Mouse (Mus musculus): Measurements from ENCODE around the gene Brd1. TPM values are rescaled to one million over a fixed set of nuclear protein-coding genes. Genes with fewer than 3 reads are reported as not detected.

The Brd1 gene
- polyA plus RNA-seq, 1 experiment from 2014 or later: 30.4 TPM

DNA sequence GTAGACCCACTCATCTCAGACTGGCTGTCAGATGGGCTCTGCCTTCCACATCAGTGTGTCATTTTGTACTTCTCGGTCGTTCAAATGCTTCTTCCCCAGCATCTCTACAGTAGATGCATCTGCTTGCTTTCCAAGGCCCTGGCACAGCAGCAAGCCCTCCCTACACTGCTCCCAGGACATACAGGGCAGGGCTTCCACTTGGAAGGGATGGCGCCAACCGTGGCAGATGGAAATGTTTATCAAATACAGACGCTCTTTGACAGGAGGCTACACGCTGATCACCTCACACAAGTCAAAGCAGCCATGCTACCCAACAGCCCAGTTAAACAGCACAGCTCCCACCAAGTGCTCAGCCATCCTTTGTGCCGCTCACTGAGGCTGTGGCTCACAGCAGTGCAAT is 9.7 kb downstream of the Brd1 start:
- H3K4me3 ChIP-seq (ENCODE audit: low read depth, low read length): no peak overlapping the region
- no peak for ATAC-seq (ENCODE audit: insufficient number of reproducible peaks, low FRiP score, low TSS enrichment, low read depth)
- no peak overlapping the region for H3K9ac ChIP-seq (ENCODE audit: low read length)
- no peak overlapping the region for H3K27ac ChIP-seq (replicated peaks; ENCODE audit: low read depth, low read length)
- DNase-seq (ENCODE audit: low spot score): no peak
- no peak overlapping the region for H3K4me2 ChIP-seq (ENCODE audit: low read depth, severe bottlenecking)
- WGBS: 82% methylated on average over 7 of the region's 7 CpGs
- no peaks in the 10 kb centered on the region for H3K27me3 ChIP-seq (ENCODE audit: control insufficient read depth, insufficient read depth, low read length)
- H3K9me3 ChIP-seq (ENCODE audit: control insufficient read depth, low read length): no peaks in the 10 kb centered on the region
- H3K36me3 ChIP-seq (ENCODE audit: control insufficient read depth, insufficient read depth, low read length): peaks cover 37% of the 10 kb centered on the region
- H3K4me1 ChIP-seq (ENCODE audit: control insufficient read depth, insufficient read depth, low read length): no peaks in the 10 kb centered on the region

DNA sequence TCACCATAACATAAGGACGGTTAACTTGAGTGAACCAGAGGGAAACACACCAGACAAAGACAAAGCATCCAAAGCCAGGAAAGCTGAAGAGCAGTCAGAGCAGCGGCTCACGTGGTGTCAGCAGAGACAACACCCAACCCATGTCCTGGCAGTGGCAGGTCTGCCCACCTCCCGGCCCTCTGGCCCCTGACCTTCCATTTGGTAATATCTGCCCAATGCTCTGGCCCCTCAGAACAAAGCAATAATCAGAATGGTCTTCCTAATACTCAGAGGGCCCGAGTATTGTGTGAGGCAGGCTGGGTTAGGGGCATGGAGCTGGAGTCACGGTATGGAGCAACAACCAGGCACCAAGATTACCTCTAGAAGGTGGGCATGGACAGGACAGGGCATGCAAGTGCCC is 10.8 kb downstream of the Brd1 start:
- H3K4me1 ChIP-seq (ENCODE audit: control insufficient read depth, insufficient read depth, low read length): no peaks in the 10 kb centered on the region
- DNase-seq (ENCODE audit: low spot score) (no peak), ATAC-seq (ENCODE audit: insufficient number of reproducible peaks, low FRiP score, low TSS enrichment, low read depth) (no peak)
- WGBS: 91% methylated on average over 6 of the region's 6 CpGs
- H3K36me3 ChIP-seq (ENCODE audit: control insufficient read depth, insufficient read depth, low read length): peaks cover 32% of the 10 kb centered on the region
- H3K4me3 ChIP-seq (ENCODE audit: low read depth, low read length): no peak overlapping the region
- H3K27me3 ChIP-seq (ENCODE audit: control insufficient read depth, insufficient read depth, low read length): no peaks in the 10 kb centered on the region
- no peak overlapping the region for H3K27ac ChIP-seq (replicated peaks; ENCODE audit: low read depth, low read length)
- H3K9ac ChIP-seq (ENCODE audit: low read length): no peak overlapping the region
- H3K4me2 ChIP-seq (ENCODE audit: low read depth, severe bottlenecking): no peak overlapping the region
- H3K9me3 ChIP-seq (ENCODE audit: control insufficient read depth, low read length): no peaks in the 10 kb centered on the region

DNA sequence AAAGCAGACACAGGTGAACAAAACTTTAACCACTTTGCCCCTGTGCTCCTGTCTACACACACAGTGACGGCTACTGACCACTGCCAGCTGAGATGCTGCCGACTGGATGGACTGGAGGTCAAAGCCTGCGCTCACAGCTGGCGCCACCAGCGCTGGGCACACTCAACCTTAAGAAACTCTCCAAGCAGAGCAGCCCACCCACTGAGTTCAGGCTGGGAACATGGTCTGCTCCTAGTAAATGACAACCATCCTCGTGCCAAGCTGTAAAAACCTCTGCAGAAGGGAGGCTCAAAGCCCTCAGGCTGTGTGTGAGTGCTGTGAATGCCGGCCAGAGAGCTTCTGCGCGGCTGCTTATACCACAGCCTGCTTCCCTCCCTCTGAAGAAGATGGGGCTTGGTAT is 16.8 kb downstream of the Brd1 start:
- DNase-seq (ENCODE audit: low spot score) (no peak), ATAC-seq (ENCODE audit: insufficient number of reproducible peaks, low FRiP score, low TSS enrichment, low read depth) (no peak)
- Histone ChIP-seq H3K9ac (ENCODE audit: low read length) (no peak overlapping the region), H3K27ac (replicated peaks; ENCODE audit: low read depth, low read length) (no peak overlapping the region), H3K4me3 (ENCODE audit: low read depth, low read length) (no peak overlapping the region), H3K9me3 (ENCODE audit: control insufficient read depth, low read length) (no peaks in the 10 kb centered on the region), H3K27me3 (ENCODE audit: control insufficient read depth, insufficient read depth, low read length) (no peaks in the 10 kb centered on the region), H3K4me1 (ENCODE audit: control insufficient read depth, insufficient read depth, low read length) (no peaks in the 10 kb centered on the region), H3K36me3 (ENCODE audit: control insufficient read depth, insufficient read depth, low read length) (peaks cover 40% of the 10 kb centered on the region), H3K4me2 (ENCODE audit: low read depth, severe bottlenecking) (no peak overlapping the region)
- WGBS: 67% methylated on average over 9 of the region's 9 CpGs

DNA sequence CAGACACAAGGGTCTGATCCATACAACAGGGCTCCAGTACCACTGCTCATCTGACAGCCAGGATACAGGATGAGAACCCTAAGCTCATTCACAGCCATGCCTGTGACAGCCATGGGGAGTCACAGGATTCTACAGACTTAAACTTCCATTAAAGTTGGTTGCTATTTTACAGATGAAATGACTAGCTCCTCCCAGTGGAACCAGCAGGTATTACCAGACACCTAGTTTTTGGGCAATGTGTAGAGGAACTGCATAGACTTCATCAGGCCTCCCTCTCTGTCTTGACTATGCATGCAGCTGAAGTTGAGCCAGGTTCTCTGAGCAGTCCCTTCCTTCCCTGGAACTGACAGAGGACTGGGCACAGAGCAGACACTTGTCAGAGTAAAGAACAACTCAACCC is 17.7 kb downstream of the Brd1 start:
- ATAC-seq (ENCODE audit: insufficient number of reproducible peaks, low FRiP score, low TSS enrichment, low read depth): no peak
- Histone ChIP-seq H3K36me3 (ENCODE audit: control insufficient read depth, insufficient read depth, low read length) (peaks cover 48% of the 10 kb centered on the region), H3K27ac (replicated peaks; ENCODE audit: low read depth, low read length) (no peak overlapping the region), H3K27me3 (ENCODE audit: control insufficient read depth, insufficient read depth, low read length) (no peaks in the 10 kb centered on the region), H3K4me1 (ENCODE audit: control insufficient read depth, insufficient read depth, low read length) (no peaks in the 10 kb centered on the region), H3K4me3 (ENCODE audit: low read depth, low read length) (no peak overlapping the region), H3K4me2 (ENCODE audit: low read depth, severe bottlenecking) (no peak overlapping the region), H3K9ac (ENCODE audit: low read length) (no peak overlapping the region), H3K9me3 (ENCODE audit: control insufficient read depth, low read length) (no peaks in the 10 kb centered on the region)
- peak; percentile 41 for DNase-seq (ENCODE audit: low spot score)

DNA sequence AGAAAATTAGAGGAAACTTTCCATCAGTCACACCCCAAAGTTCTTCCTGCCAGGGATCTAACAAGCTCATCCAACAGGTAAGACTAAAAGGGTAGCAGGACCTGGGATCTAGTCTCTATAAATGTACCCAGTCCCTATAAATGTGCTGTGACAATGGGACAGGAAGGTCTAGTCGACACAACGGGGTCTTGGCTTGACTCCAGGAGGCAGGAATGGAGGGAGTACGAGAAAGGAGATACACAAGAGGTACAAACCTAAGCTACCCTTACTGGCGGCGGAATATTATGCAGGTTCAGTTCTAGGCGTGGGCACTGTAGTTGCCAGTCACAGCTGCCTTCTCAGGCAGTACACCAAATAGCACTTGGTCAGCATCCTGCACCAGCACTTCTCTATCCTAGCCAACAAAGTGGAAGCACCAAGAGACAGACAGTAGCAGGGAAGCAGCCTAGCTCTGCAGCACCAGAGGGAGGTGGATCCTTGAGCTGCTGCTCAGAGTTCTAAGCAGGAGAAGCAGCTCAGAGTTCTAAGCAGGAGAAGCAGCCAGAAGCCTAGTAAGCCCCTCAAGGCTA is 19.9 kb downstream of the Brd1 start:
- H3K4me1 ChIP-seq (ENCODE audit: control insufficient read depth, insufficient read depth, low read length): no peaks in the 10 kb centered on the region
- H3K9me3 ChIP-seq (ENCODE audit: control insufficient read depth, low read length): no peaks in the 10 kb centered on the region
- no peak overlapping the region for H3K9ac ChIP-seq (ENCODE audit: low read length)
- no peak for DNase-seq (ENCODE audit: low spot score)
- no peak for ATAC-seq (ENCODE audit: insufficient number of reproducible peaks, low FRiP score, low TSS enrichment, low read depth)
- WGBS: 95% methylated on average over 6 of the region's 6 CpGs
- H3K27me3 ChIP-seq (ENCODE audit: control insufficient read depth, insufficient read depth, low read length): no peaks in the 10 kb centered on the region
- H3K4me2 ChIP-seq (ENCODE audit: low read depth, severe bottlenecking): no peak overlapping the region
- no peak overlapping the region for H3K27ac ChIP-seq (replicated peaks; ENCODE audit: low read depth, low read length)
- H3K4me3 ChIP-seq (ENCODE audit: low read depth, low read length): no peak overlapping the region
- peaks cover 57% of the 10 kb centered on the region for H3K36me3 ChIP-seq (ENCODE audit: control insufficient read depth, insufficient read depth, low read length)

DNA sequence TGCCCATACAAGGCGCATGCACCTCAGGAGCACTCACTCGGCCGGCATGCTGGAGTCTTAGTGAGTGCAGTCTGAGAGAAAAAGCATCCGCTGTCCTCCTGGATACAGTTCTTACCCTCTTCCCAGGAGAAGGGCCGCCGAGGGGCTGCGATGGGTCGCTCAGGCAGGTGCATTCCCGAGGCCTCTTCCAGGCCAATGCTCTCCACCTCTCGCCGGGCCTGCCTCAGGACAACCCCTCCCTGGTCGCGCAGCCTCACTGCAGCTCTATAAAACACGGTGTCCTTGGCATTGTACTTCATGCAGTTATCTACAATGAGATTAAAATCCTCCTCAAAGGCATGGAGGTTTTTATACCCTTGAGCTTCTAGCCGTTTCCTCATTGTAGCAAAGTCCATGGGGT is 21.5 kb downstream of the Brd1 start:
- Histone ChIP-seq H3K27me3 (ENCODE audit: control insufficient read depth, insufficient read depth, low read length) (no peaks in the 10 kb centered on the region), H3K27ac (replicated peaks; ENCODE audit: low read depth, low read length) (no peak overlapping the region), H3K36me3 (ENCODE audit: control insufficient read depth, insufficient read depth, low read length) (peaks cover 50% of the 10 kb centered on the region), H3K9ac (ENCODE audit: low read length) (no peak overlapping the region), H3K4me3 (ENCODE audit: low read depth, low read length) (no peak overlapping the region), H3K4me2 (ENCODE audit: low read depth, severe bottlenecking) (no peak overlapping the region), H3K9me3 (ENCODE audit: control insufficient read depth, low read length) (no peaks in the 10 kb centered on the region), H3K4me1 (ENCODE audit: control insufficient read depth, insufficient read depth, low read length) (no peaks in the 10 kb centered on the region)
- DNase-seq (ENCODE audit: low spot score): no peak
- no peak for ATAC-seq (ENCODE audit: insufficient number of reproducible peaks, low FRiP score, low TSS enrichment, low read depth)
- WGBS: 95% methylated on average over 15 of the region's 15 CpGs

DNA sequence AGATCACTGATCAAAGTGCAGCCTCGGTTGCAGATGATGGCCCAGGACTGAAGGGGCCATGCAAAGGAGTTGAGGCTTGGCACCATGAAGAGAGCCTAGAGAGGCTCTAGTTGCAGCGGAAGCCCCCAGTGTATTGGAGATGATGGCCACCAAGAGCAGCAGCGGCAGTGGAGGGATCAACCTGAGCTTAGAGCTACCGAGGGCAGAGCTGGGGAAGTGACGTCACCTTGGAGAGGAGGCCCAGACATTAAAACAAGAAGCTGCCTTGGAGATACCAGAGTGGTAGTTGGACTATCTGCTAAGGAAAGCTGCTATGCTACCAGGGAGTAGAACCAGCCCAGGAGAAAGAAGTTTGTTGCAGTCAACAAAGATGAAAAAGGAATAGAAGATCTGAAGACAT is 24.2 kb downstream of the Brd1 start:
- DNase-seq (ENCODE audit: low spot score): no peak
- Histone ChIP-seq H3K27ac (replicated peaks; ENCODE audit: low read depth, low read length) (no peak overlapping the region), H3K4me3 (ENCODE audit: low read depth, low read length) (no peak overlapping the region), H3K4me2 (ENCODE audit: low read depth, severe bottlenecking) (no peak overlapping the region), H3K36me3 (ENCODE audit: control insufficient read depth, insufficient read depth, low read length) (peaks cover 50% of the 10 kb centered on the region), H3K9me3 (ENCODE audit: control insufficient read depth, low read length) (no peaks in the 10 kb centered on the region), H3K4me1 (ENCODE audit: control insufficient read depth, insufficient read depth, low read length) (no peaks in the 10 kb centered on the region), H3K27me3 (ENCODE audit: control insufficient read depth, insufficient read depth, low read length) (no peaks in the 10 kb centered on the region), H3K9ac (ENCODE audit: low read length) (no peak overlapping the region)
- WGBS: 96% methylated on average over 5 of the region's 5 CpGs
- no peak for ATAC-seq (ENCODE audit: insufficient number of reproducible peaks, low FRiP score, low TSS enrichment, low read depth)

DNA sequence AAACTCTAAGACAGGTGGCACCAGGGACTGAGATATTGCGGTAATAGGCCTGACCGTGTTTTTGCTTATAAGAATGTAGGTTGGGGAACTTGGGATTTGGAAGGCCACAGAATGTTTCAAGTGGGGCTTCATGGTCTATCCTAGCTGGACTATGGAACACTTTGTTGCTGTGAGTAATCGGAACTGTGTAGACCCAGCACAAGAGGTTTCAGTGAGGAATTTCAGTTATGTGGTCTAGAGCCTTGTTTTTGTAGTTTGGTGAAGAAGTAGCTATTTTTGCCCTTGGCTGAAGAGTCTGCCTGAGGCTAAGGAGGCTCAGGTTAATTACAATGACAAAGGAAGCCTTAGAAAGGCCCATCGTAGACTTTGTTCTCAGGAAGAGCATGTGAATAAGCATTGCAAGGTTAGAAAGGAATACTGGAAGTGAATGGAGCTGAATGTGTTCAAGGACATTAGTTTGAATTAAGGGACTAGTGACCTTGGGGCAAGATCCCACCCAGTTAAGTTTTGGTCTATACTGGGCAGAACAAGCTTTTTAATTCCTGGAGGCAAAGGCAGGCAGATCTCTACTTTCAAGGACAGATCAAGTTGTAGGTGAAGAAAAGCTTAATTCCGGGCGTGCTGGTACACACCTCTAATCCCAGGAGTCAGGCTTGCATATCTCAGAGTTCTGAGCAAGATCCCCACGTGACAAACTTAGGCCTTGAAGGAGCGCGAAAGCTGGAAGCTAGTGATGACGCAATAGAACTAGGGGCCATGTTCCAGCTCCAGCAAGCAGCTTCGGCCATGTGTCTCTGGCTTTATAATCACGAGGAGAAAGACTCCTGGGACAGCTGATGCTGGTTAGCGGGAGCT is 25.1 kb downstream of the Brd1 start:
- Histone ChIP-seq H3K4me1 (ENCODE audit: control insufficient read depth, insufficient read depth, low read length) (no peaks in the 10 kb centered on the region), H3K4me2 (ENCODE audit: low read depth, severe bottlenecking) (no peak overlapping the region), H3K27ac (replicated peaks; ENCODE audit: low read depth, low read length) (no peak overlapping the region), H3K9me3 (ENCODE audit: control insufficient read depth, low read length) (no peaks in the 10 kb centered on the region), H3K36me3 (ENCODE audit: control insufficient read depth, insufficient read depth, low read length) (peaks cover 57% of the 10 kb centered on the region), H3K27me3 (ENCODE audit: control insufficient read depth, insufficient read depth, low read length) (no peaks in the 10 kb centered on the region), H3K9ac (ENCODE audit: low read length) (no peak overlapping the region), H3K4me3 (ENCODE audit: low read depth, low read length) (no peak overlapping the region)
- DNase-seq (ENCODE audit: low spot score): no peak
- 89% methylated on average over 13 of the region's 13 CpGs for WGBS
- ATAC-seq (ENCODE audit: insufficient number of reproducible peaks, low FRiP score, low TSS enrichment, low read depth): no peak
